ENCODE assay signal across 8 mouse cellular contexts in the genomic region with DNA sequence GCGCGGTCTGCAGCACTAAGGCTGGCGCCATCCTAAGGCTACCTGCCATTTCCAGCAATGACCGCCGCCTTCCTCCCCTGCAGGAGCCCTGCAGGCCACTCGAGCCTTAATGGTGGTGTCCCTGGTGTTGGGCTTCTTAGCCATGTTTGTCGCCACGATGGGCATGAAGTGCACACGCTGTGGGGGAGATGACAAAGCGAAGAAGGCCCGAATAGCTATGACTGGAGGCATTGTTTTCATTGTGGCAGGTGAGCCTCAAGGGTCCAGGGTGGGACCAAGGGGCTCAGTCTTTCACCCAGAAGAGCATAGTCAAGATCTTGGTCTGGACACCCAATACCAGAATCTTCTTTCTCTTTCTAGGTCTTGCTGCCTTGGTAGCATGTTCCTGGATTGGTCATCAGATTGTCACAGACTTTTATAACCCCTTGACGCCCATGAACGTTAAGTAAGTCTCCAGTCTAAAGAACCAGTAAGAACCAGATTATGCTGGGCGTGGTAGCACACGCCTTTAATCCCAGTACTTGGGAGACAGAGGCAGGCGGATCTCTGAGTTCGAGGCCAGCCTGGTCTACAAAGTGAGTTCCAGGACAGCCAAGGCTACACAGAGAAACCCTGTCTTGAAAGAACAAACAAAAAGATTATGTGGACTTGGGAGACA. TPM values are rescaled to one million over a fixed set of nuclear protein-coding genes. Genes with fewer than 3 reads are reported as not detected.
DNase-seq lines count a peak whose midpoint lies in the region; ATAC-seq lines count a peak whose summit lies in the region.

No protein-coding gene starts in this region.

- no peaks in the 10 kb centered on the region for H3K9me3 ChIP-seq in megakaryocyte, embryonic 14.5 days
- no peaks in the 10 kb centered on the region for H3K9me3 ChIP-seq in limb, embryonic 13.5 days
- H3K9me3 ChIP-seq in stomach, embryonic 14.5 days (ENCODE audit: control insufficient read depth, low read depth, low read length), result no peaks in the 10 kb centered on the region

- no peak for ATAC-seq in megakaryocyte, adult 5-6 weeks (ENCODE audit: poor library complexity, severe bottlenecking)
- ATAC-seq in limb, embryonic 13.5 days (ENCODE audit: low FRiP score, low read depth), result no peak
- ATAC-seq in stomach, embryonic 14.5 days (ENCODE audit: insufficient number of reproducible peaks, insufficient read depth, low FRiP score, low read depth), result no peak

- H3K4me3 ChIP-seq in megakaryocyte, embryonic 14.5 days (replicated peaks), result peak overlapping the region; percentile 88
- H3K4me3 ChIP-seq in limb, embryonic 13.5 days, result peak overlapping the region; percentile 46
- peak overlapping the region; percentile 46 for H3K4me3 ChIP-seq in stomach, embryonic 14.5 days (ENCODE audit: low read depth, low read length)

- H3K27me3 ChIP-seq in megakaryocyte, embryonic 14.5 days (replicated peaks), result peaks cover 48% of the 10 kb centered on the region
- H3K27me3 ChIP-seq in limb, embryonic 13.5 days, result peaks cover 68% of the 10 kb centered on the region
- peaks cover 27% of the 10 kb centered on the region for H3K27me3 ChIP-seq in stomach, embryonic 14.5 days (ENCODE audit: control insufficient read depth, insufficient read depth, low read length)

- no peak overlapping the region for H3K27ac ChIP-seq in limb, embryonic 13.5 days
- peak overlapping the region; percentile 87; the same call in 1 of the 2 replicates for H3K27ac ChIP-seq in stomach, embryonic 14.5 days (ENCODE audit: low read length)

- WGBS in limb, embryonic 13.5 days, result 37% methylated on average over 17 of the region's 17 CpGs
- WGBS in stomach, embryonic 14.5 days, result 37% methylated on average over 17 of the region's 17 CpGs

- peak; percentile 47 for DNase-seq in embryo, embryonic 10 days (ENCODE audit: low spot score)
- no peak for DNase-seq in embryo, embryonic 11 days
- DNase-seq in gastrocnemius, postnatal 4 days (ENCODE audit: low spot score in 2 of 2), result no peak
- DNase-seq in urinary bladder, postnatal 10 days (ENCODE audit: low spot score), result no peak

- H3K4me2 ChIP-seq in limb, embryonic 13.5 days (replicated peaks), result peak overlapping the region; percentile 71
- peak overlapping the region; percentile 59 for H3K4me2 ChIP-seq in stomach, embryonic 14.5 days (replicated peaks; ENCODE audit: low read depth, low read length)

- peaks cover 43% of the 10 kb centered on the region for H3K36me3 ChIP-seq in megakaryocyte, embryonic 14.5 days (replicated peaks; ENCODE audit: low read length)
- peaks cover 42% of the 10 kb centered on the region for H3K36me3 ChIP-seq in limb, embryonic 13.5 days
- peaks cover 16% of the 10 kb centered on the region for H3K36me3 ChIP-seq in stomach, embryonic 14.5 days (ENCODE audit: control insufficient read depth, insufficient read depth, low read length)

- peak overlapping the region; percentile 65 for H3K9ac ChIP-seq in limb, embryonic 13.5 days
- H3K9ac ChIP-seq in stomach, embryonic 14.5 days (replicated peaks; ENCODE audit: low read depth, low read length), result peak overlapping the region; percentile 60

- H3K4me1 ChIP-seq in megakaryocyte, embryonic 14.5 days, result peaks cover 28% of the 10 kb centered on the region
- peaks cover 20% of the 10 kb centered on the region for H3K4me1 ChIP-seq in limb, embryonic 13.5 days
- H3K4me1 ChIP-seq in stomach, embryonic 14.5 days (ENCODE audit: control insufficient read depth, insufficient read depth, low read length), result 0 out of 2 replicates have a peak, but pooled peaks cover 9% of the 10 kb centered on the region

RNA-seq across cellular contexts. Expression of gene Cldn7, which starts 2.4 kb away (rescaled TPM):
- not detected in 2 replicates for polyA plus RNA-seq in megakaryocyte, embryonic 14.5 days (2012; ENCODE audit: insufficient read depth, low replicate concordance)
- not detected in 2 replicates for total RNA-seq in megakaryocyte, adult 5-6 weeks (2015)
- not detected in 2 replicates for total RNA-seq in megakaryocyte, adult 5-6 weeks (2017)
- polyA plus RNA-seq in limb, embryonic 13.5 days (2015; fragmentation: Nextera tagmentation; extraction: Ambion mirVana), result 13.4 and 14.4 TPM in 2 replicates
- polyA plus RNA-seq in stomach, embryonic 14.5 days (2014; fragmentation: Nextera tagmentation; extraction: Ambion mirVana), result 196 and 205 TPM in 2 replicates
- under 1 TPM in 1 of 2 experiments, not detected in 1; 0.34 TPM for total RNA-seq in gastrocnemius, postnatal 4 days (2021)

RNA-seq across cellular contexts. Expression of gene Ctdnep1, which starts 14.0 kb away (rescaled TPM):
- 289 and 291 TPM in 2 replicates for polyA plus RNA-seq in megakaryocyte, embryonic 14.5 days (2012; ENCODE audit: insufficient read depth, low replicate concordance)
- total RNA-seq in megakaryocyte, adult 5-6 weeks (2015), result 120 and 150 TPM in 2 replicates
- total RNA-seq in megakaryocyte, adult 5-6 weeks (2017), result 26.6 and 27.0 TPM in 2 replicates
- 30.8 and 31.2 TPM in 2 replicates for polyA plus RNA-seq in limb, embryonic 13.5 days (2015; fragmentation: Nextera tagmentation; extraction: Ambion mirVana)
- polyA plus RNA-seq in stomach, embryonic 14.5 days (2014; fragmentation: Nextera tagmentation; extraction: Ambion mirVana), result 27.2 and 29.5 TPM in 2 replicates
- total RNA-seq in gastrocnemius, postnatal 4 days (2021), result 100 to 1,000 TPM; 204 to 229 TPM

RNA-seq across cellular contexts. Expression of gene Elp5, which starts 15.3 kb away (rescaled TPM):
- 11.0 TPM in 1 of 2 replicates, not detected in the other for polyA plus RNA-seq in megakaryocyte, embryonic 14.5 days (2012; ENCODE audit: insufficient read depth, low replicate concordance)
- total RNA-seq in megakaryocyte, adult 5-6 weeks (2015), result 44.7 and 63.0 TPM in 2 replicates
- 35.7 and 40.5 TPM in 2 replicates for total RNA-seq in megakaryocyte, adult 5-6 weeks (2017)
- 126 and 134 TPM in 2 replicates for polyA plus RNA-seq in limb, embryonic 13.5 days (2015; fragmentation: Nextera tagmentation; extraction: Ambion mirVana)
- polyA plus RNA-seq in stomach, embryonic 14.5 days (2014; fragmentation: Nextera tagmentation; extraction: Ambion mirVana), result 104 and 111 TPM in 2 replicates
- 10 to 100 TPM; 61.9 to 63.7 TPM for total RNA-seq in gastrocnemius, postnatal 4 days (2021)

RNA-seq across cellular contexts. Expression of gene Slc2a4, which starts 19.0 kb away (rescaled TPM):
- not detected in 2 replicates for polyA plus RNA-seq in megakaryocyte, embryonic 14.5 days (2012; ENCODE audit: insufficient read depth, low replicate concordance)
- not detected in 2 replicates for total RNA-seq in megakaryocyte, adult 5-6 weeks (2015)
- 0.07 TPM in 1 of 2 replicates, not detected in the other for total RNA-seq in megakaryocyte, adult 5-6 weeks (2017)
- 29.2 and 29.6 TPM in 2 replicates for polyA plus RNA-seq in limb, embryonic 13.5 days (2015; fragmentation: Nextera tagmentation; extraction: Ambion mirVana)
- 31.3 and 31.5 TPM in 2 replicates for polyA plus RNA-seq in stomach, embryonic 14.5 days (2014; fragmentation: Nextera tagmentation; extraction: Ambion mirVana)
- total RNA-seq in gastrocnemius, postnatal 4 days (2021), result 100 to 1,000 TPM; 111 to 142 TPM

RNA-seq across cellular contexts. Expression of gene Gabarap, which starts 24.0 kb away (rescaled TPM):
- polyA plus RNA-seq in megakaryocyte, embryonic 14.5 days (2012; ENCODE audit: insufficient read depth, low replicate concordance), result 495 and 977 TPM in 2 replicates
- total RNA-seq in megakaryocyte, adult 5-6 weeks (2015), result 843 and 872 TPM in 2 replicates
- total RNA-seq in megakaryocyte, adult 5-6 weeks (2017), result 599 and 651 TPM in 2 replicates
- 499 and 506 TPM in 2 replicates for polyA plus RNA-seq in limb, embryonic 13.5 days (2015; fragmentation: Nextera tagmentation; extraction: Ambion mirVana)
- 496 and 523 TPM in 2 replicates for polyA plus RNA-seq in stomach, embryonic 14.5 days (2014; fragmentation: Nextera tagmentation; extraction: Ambion mirVana)
- total RNA-seq in gastrocnemius, postnatal 4 days (2021), result 100 to 1,000 TPM; 234 to 246 TPM

Comparison
In these comparisons a context has a peak if more than half of its experiments do, and no peak if none do; other contexts are left out.
1. RNA of gene Cldn7, which starts 2.4 kb away (polyA plus RNA-seq): 196 to 205 TPM in stomach, embryonic 14.5 days and 13.4 to 14.4 TPM in limb, embryonic 13.5 days; not detected in megakaryocyte, embryonic 14.5 days; every median in the first group is over 10 times any median in the second.
2. Peak in every context shown above with its lines, with median percentiles within 50 percentile points of each other: H3K4me3 ChIP-seq.